Mouse (Mus musculus): Measurements from ENCODE around the gene Gm36210. TPM values are rescaled to one million over a fixed set of nuclear protein-coding genes. Genes with fewer than 3 reads are reported as not detected.

Gene Gm36210
- polyA plus RNA-seq (2017; shearing (Covaris generic)) = not detected

- ATAC-seq = no peak
These were observed at the start of gene Gm36210 for GRCm38 (mm10) chr7:4906466-4906950. Gm36210 (minus strand) TSS chr7:4906516.

GRCm38 (mm10) chr7:4953815-4954445, 47.6 kb upstream of the Gm36210 start:
- ATAC-seq = no peak

GRCm38 (mm10) chr7:4950561-4951342, 44.4 kb upstream of the Gm36210 start:
- no peak for ATAC-seq

GRCm38 (mm10) chr7:4948386-4948785, 42.1 kb upstream of the Gm36210 start:
- peak; percentile 67 for ATAC-seq

GRCm38 (mm10) chr7:4947855-4948254, 41.5 kb upstream of the Gm36210 start:
- ATAC-seq = no peak

GRCm38 (mm10) chr7:4943223-4943815, 37.0 kb upstream of the Gm36210 start:
- peak; percentile 96 for ATAC-seq

GRCm38 (mm10) chr7:4942673-4943072, 36.4 kb upstream of the Gm36210 start:
- ATAC-seq = no peak

GRCm38 (mm10) chr7:4940068-4940479, 33.8 kb upstream of the Gm36210 start:
- peak; percentile 48 for ATAC-seq

- peak; percentile 40 for ATAC-seq
These were observed 32.1 kb upstream of the Gm36210 start for GRCm38 (mm10) chr7:4938456-4938855.

GRCm38 (mm10) chr7:4937392-4937791, 31.1 kb upstream of the Gm36210 start:
- ATAC-seq = no peak

GRCm38 (mm10) chr7:4936832-4937231, 30.5 kb upstream of the Gm36210 start:
- ATAC-seq = no peak

GRCm38 (mm10) chr7:4934160-4934914, 28.0 kb upstream of the Gm36210 start:
- ATAC-seq = no peak

- ATAC-seq = no peak
These were observed 26.8 kb upstream of the Gm36210 start for GRCm38 (mm10) chr7:4933103-4933502.

- ATAC-seq = no peak
These were observed 22.0 kb upstream of the Gm36210 start for GRCm38 (mm10) chr7:4928323-4928722.

- no peak for ATAC-seq
These were observed 21.4 kb upstream of the Gm36210 start for GRCm38 (mm10) chr7:4927711-4928110.

- ATAC-seq = no peak
These were observed 20.5 kb upstream of the Gm36210 start for GRCm38 (mm10) chr7:4926849-4927248.

GRCm38 (mm10) chr7:4925441-4926381, 19.4 kb upstream of the Gm36210 start, which contains the start of gene Ssc5d:
Ssc5d (plus strand) TSS chr7:4925785.
- ATAC-seq = no peak

- no peak for ATAC-seq
These were observed 18.6 kb upstream of the Gm36210 start for GRCm38 (mm10) chr7:4924891-4925301.

GRCm38 (mm10) chr7:4924483-4924882, 18.2 kb upstream of the Gm36210 start:
- ATAC-seq = no peak

- peak; percentile 18 for ATAC-seq
These were observed 17.5 kb upstream of the Gm36210 start for GRCm38 (mm10) chr7:4923586-4924364.

All from CD4-positive, CD25-positive, alpha-beta regulatory T cell, adult 4 months (primary cell).